ENCODE assay signal across 34 mouse cellular contexts in the genomic region with DNA sequence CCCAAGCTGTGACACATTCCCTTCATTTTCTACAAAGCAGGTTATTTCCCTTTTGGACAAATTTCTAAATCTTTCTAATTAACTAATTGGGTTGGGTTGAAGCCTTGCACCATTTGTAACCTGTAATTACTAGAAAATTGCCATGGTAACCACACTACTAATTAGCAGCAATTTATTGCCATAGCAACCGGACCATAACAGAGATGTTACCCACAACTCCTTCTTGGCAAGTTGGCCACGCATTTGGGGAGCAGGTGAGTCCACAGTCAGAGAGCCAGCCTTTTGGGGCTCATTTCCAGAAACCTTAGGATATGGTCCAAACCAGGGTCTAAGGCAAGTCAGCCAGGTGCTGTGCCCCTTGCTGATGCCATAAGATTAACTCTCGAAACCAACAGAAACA.
DNase-seq lines count a peak whose midpoint lies in the region; ATAC-seq and TF ChIP-seq lines count a peak whose summit lies in the region.
"Had no signal": no experiment of that assay in that cellular context is flagged by ENCODE, and none has a peak within 500 bp of the region (broad histone marks: within the 10 kb centered on the region; RNA-seq: fewer than 3 reads in every experiment).

No protein-coding gene starts in this region.

- H3K9ac ChIP-seq in hindbrain, postnatal 0 days (replicated peaks; ENCODE audit: low read length) = no peak overlapping the region
- no peak overlapping the region for H3K9ac ChIP-seq in hindbrain, embryonic 16.5 days (ENCODE audit: low read depth, low read length)
- H3K9ac ChIP-seq in midbrain, postnatal 0 days (replicated peaks; ENCODE audit: low read length, poor library complexity, severe bottlenecking) = no peak overlapping the region
- no peak overlapping the region for H3K9ac ChIP-seq in midbrain, embryonic 16.5 days (ENCODE audit: low read depth, low read length)
- no peak overlapping the region for H3K9ac ChIP-seq in forebrain, embryonic 15.5 days (replicated peaks)
- H3K9ac ChIP-seq: embryonic facial prominence, embryonic 15.5 days; heart, embryonic 15.5 days; hindbrain, embryonic 15.5 days; intestine, embryonic 15.5 days; limb, embryonic 13.5 days; lung, embryonic 15.5 days; neural tube, embryonic 12.5 days; stomach, embryonic 15.5 days had no signal

- H3K4me2 ChIP-seq in hindbrain, postnatal 0 days (ENCODE audit: low read depth, low read length) = no peak overlapping the region
- no peak overlapping the region for H3K4me2 ChIP-seq in hindbrain, embryonic 16.5 days (ENCODE audit: low read length)
- no peak overlapping the region for H3K4me2 ChIP-seq in midbrain, postnatal 0 days (ENCODE audit: low read depth, low read length, poor library complexity, severe bottlenecking)
- H3K4me2 ChIP-seq in midbrain, embryonic 16.5 days (ENCODE audit: low read length) = no peak overlapping the region
- H3K4me2 ChIP-seq in forebrain, embryonic 15.5 days (replicated peaks) = no peak overlapping the region
- H3K4me2 ChIP-seq: embryonic facial prominence, embryonic 15.5 days; heart, embryonic 15.5 days; hindbrain, embryonic 15.5 days; intestine, embryonic 15.5 days; limb, embryonic 13.5 days; liver, embryonic 11.5 days; lung, embryonic 15.5 days; midbrain, embryonic 11.5 days; neural tube, embryonic 12.5 days; stomach, embryonic 15.5 days had no signal

- ATAC-seq in hindbrain, postnatal 0 days = no peak
- no peak for ATAC-seq in hindbrain, embryonic 16.5 days
- no peak for ATAC-seq in midbrain, postnatal 0 days (ENCODE audit: low FRiP score)
- ATAC-seq in midbrain, embryonic 16.5 days = no peak
- ATAC-seq in forebrain, embryonic 15.5 days (replicated peaks) = peak; percentile 10; the same call in 1 of the 2 replicates
- ATAC-seq: intestine, embryonic 15.5 days had no signal

- no peak for TF ChIP-seq CTCF in hindbrain, postnatal 0 days (IDR thresholded peaks at IDR 0.05; ENCODE audit: low read depth)
- no peak for TF ChIP-seq CTCF in midbrain, postnatal 0 days (IDR thresholded peaks at IDR 0.05)

- peak; percentile 37 to 44 for DNase-seq in cerebellum, postnatal 14 days
- no peak for DNase-seq in cerebellum, adult 11-12 months
- DNase-seq in hindbrain, postnatal 0 days (ENCODE audit: low spot score) = peak; percentile 78
- peak; percentile 76 for DNase-seq in midbrain, postnatal 0 days (ENCODE audit: low spot score)
- no peak for DNase-seq in left cerebral cortex, postnatal 14 days (ENCODE audit: low spot score in 2 of 2)
- DNase-seq: adrenal gland, adult 8-10 months; cerebellum, adult 11 months; cerebellum, postnatal 25 days; gastrocnemius, postnatal 25 days; heart, adult 11 months; kidney, adult 2 months; kidney, postnatal 4 days; layer of hippocampus, adult 9-11 months; retina, postnatal 1 day; right cerebral cortex, postnatal 14 days; thymus, postnatal 14 days had no signal

- WGBS in hindbrain, postnatal 0 days = 60% methylated on average over 3 of the region's 3 CpGs
- 59% methylated on average over 3 of the region's 3 CpGs for WGBS in hindbrain, embryonic 16.5 days
- WGBS in midbrain, postnatal 0 days = 67% methylated on average over 3 of the region's 3 CpGs
- WGBS in midbrain, embryonic 16.5 days = 74% methylated on average over 3 of the region's 3 CpGs
- WGBS in forebrain, embryonic 15.5 days = 36% methylated on average over 3 of the region's 3 CpGs

- intact Hi-C loops in left cerebral cortex, postnatal 14 days (cut with DNase I) = loop anchor here (10.0 kb wide), 3 partner anchors 273 to 1093 kb away; no protein-coding TSS in a partner anchor

- no peak overlapping the region for H3K4me3 ChIP-seq in hindbrain, postnatal 0 days (ENCODE audit: low read length)
- H3K4me3 ChIP-seq in hindbrain, embryonic 16.5 days (ENCODE audit: low read length) = no peak overlapping the region
- no peak overlapping the region for H3K4me3 ChIP-seq in midbrain, postnatal 0 days (ENCODE audit: low read depth, low read length)
- no peak overlapping the region for H3K4me3 ChIP-seq in midbrain, embryonic 16.5 days (ENCODE audit: low read depth, low read length)
- no peak overlapping the region for H3K4me3 ChIP-seq in forebrain, embryonic 15.5 days
- H3K4me3 ChIP-seq: embryonic facial prominence, embryonic 10.5 days; embryonic facial prominence, embryonic 15.5 days; heart, embryonic 10.5 days; heart, embryonic 15.5 days; hindbrain, embryonic 15.5 days; intestine, embryonic 15.5 days; left cerebral cortex, adult 2 months; limb, embryonic 13.5 days; lung, embryonic 15.5 days; neural tube, embryonic 12.5 days; stomach, embryonic 15.5 days had no signal

- peaks cover 21% of the 10 kb centered on the region; the same call in 1 of the 2 replicates for H3K4me1 ChIP-seq in hindbrain, postnatal 0 days (ENCODE audit: insufficient read depth, low read length)
- peaks cover 16% of the 10 kb centered on the region for H3K4me1 ChIP-seq in hindbrain, embryonic 16.5 days (ENCODE audit: control insufficient read depth, insufficient read depth, low read depth, low read length)
- 0 out of 2 replicates have a peak, but pooled peaks cover 3% of the 10 kb centered on the region for H3K4me1 ChIP-seq in midbrain, postnatal 0 days (ENCODE audit: insufficient read depth, low read length)
- peaks cover 12% of the 10 kb centered on the region for H3K4me1 ChIP-seq in midbrain, embryonic 16.5 days (ENCODE audit: control insufficient read depth, insufficient read depth, low read length)
- H3K4me1 ChIP-seq in forebrain, embryonic 15.5 days = peaks cover 51% of the 10 kb centered on the region
- H3K4me1 ChIP-seq: stomach, embryonic 15.5 days had no signal

- H3K27ac ChIP-seq in hindbrain, postnatal 0 days = no peak overlapping the region
- no peak overlapping the region for H3K27ac ChIP-seq in hindbrain, embryonic 16.5 days (ENCODE audit: low read depth, low read length)
- no peak overlapping the region for H3K27ac ChIP-seq in midbrain, postnatal 0 days (ENCODE audit: low read depth, low read length)
- H3K27ac ChIP-seq in midbrain, embryonic 16.5 days (ENCODE audit: low read length) = no peak overlapping the region
- H3K27ac ChIP-seq in forebrain, embryonic 15.5 days (replicated peaks) = peak overlapping the region; percentile 68
- H3K27ac ChIP-seq: embryonic facial prominence, embryonic 10.5 days; embryonic facial prominence, embryonic 15.5 days; heart, embryonic 10.5 days; heart, embryonic 15.5 days; intestine, embryonic 15.5 days; kidney, postnatal 0 days; left cerebral cortex, adult 2 months; limb, embryonic 13.5 days; lung, embryonic 15.5 days; neural tube, embryonic 12.5 days; stomach, embryonic 15.5 days had no signal

- no peaks in the 10 kb centered on the region for H3K9me3 ChIP-seq in hindbrain, postnatal 0 days (ENCODE audit: low read length)
- H3K9me3 ChIP-seq in hindbrain, embryonic 16.5 days (ENCODE audit: control insufficient read depth, low read length) = no peaks in the 10 kb centered on the region
- H3K9me3 ChIP-seq in midbrain, postnatal 0 days (ENCODE audit: low read length) = no peaks in the 10 kb centered on the region
- no peaks in the 10 kb centered on the region for H3K9me3 ChIP-seq in midbrain, embryonic 16.5 days (replicated peaks; ENCODE audit: control insufficient read depth, low read length, poor library complexity, severe bottlenecking)
- H3K9me3 ChIP-seq in forebrain, embryonic 15.5 days = no peaks in the 10 kb centered on the region
- H3K9me3 ChIP-seq: embryonic facial prominence, embryonic 10.5 days; embryonic facial prominence, embryonic 15.5 days; G1E; heart, embryonic 10.5 days; heart, embryonic 15.5 days; hindbrain, embryonic 15.5 days; intestine, embryonic 15.5 days; limb, embryonic 13.5 days; lung, embryonic 15.5 days; neural tube, embryonic 12.5 days; stomach, embryonic 15.5 days had no signal

- no peaks in the 10 kb centered on the region for H3K27me3 ChIP-seq in hindbrain, postnatal 0 days (ENCODE audit: insufficient read depth, low read length)
- no peaks in the 10 kb centered on the region for H3K27me3 ChIP-seq in hindbrain, embryonic 16.5 days (replicated peaks; ENCODE audit: control insufficient read depth, insufficient read depth, low read length)
- no peaks in the 10 kb centered on the region for H3K27me3 ChIP-seq in midbrain, postnatal 0 days (ENCODE audit: insufficient read depth, low read length)
- no peaks in the 10 kb centered on the region; the same call in 1 of the 2 replicates for H3K27me3 ChIP-seq in midbrain, embryonic 16.5 days (ENCODE audit: control insufficient read depth, insufficient read depth, low read depth, low read length)
- H3K27me3 ChIP-seq in forebrain, embryonic 15.5 days = 0 out of 2 replicates have a peak, but pooled peaks cover 2% of the 10 kb centered on the region
- H3K27me3 ChIP-seq: hindbrain, embryonic 15.5 days; intestine, embryonic 15.5 days; lung, embryonic 15.5 days; neural tube, embryonic 12.5 days; stomach, embryonic 15.5 days had no signal

- H3K36me3 ChIP-seq in hindbrain, postnatal 0 days (ENCODE audit: insufficient read depth, low read length) = no peaks in the 10 kb centered on the region
- no peaks in the 10 kb centered on the region for H3K36me3 ChIP-seq in hindbrain, embryonic 16.5 days (ENCODE audit: control insufficient read depth, insufficient read depth, low read length)
- H3K36me3 ChIP-seq in midbrain, postnatal 0 days (ENCODE audit: insufficient read depth, low read length) = no peaks in the 10 kb centered on the region
- H3K36me3 ChIP-seq in midbrain, embryonic 16.5 days (ENCODE audit: control insufficient read depth, insufficient read depth, low read length) = no peaks in the 10 kb centered on the region
- H3K36me3 ChIP-seq in forebrain, embryonic 15.5 days = no peaks in the 10 kb centered on the region
- H3K36me3 ChIP-seq: embryonic facial prominence, embryonic 10.5 days; embryonic facial prominence, embryonic 15.5 days; G1E; heart, embryonic 10.5 days; heart, embryonic 15.5 days; hindbrain, embryonic 15.5 days; intestine, embryonic 15.5 days; limb, embryonic 13.5 days; lung, embryonic 15.5 days; neural tube, embryonic 12.5 days; stomach, embryonic 15.5 days had no signal

Comparison
In these comparisons a context has a peak if more than half of its experiments do, and no peak if none do; other contexts are left out.
1. DNase-seq: peak in cerebellum, postnatal 14 days (2 of 2), hindbrain, postnatal 0 days (single experiment) and midbrain, postnatal 0 days (single experiment); none in cerebellum, adult 11-12 months (single experiment) and left cerebral cortex, postnatal 14 days (0 of 2).